Mouse (Mus musculus) ES-E14 (cell line): Measurements from ENCODE around the gene 1700025G04Rik. TPM values are rescaled to one million over a fixed set of nuclear protein-coding genes. Genes with fewer than 3 reads are reported as not detected.

Source experiments
- DNase-seq: peaks from one replicate; pipeline ENCODE4 v3.0.0-alpha.2; 2013; ENCODE audit warnings: low read depth, low spot score
- H3K27ac ChIP-seq: 2 replicates; pipeline ENCODE4 v1.5.1; 2012; ENCODE audit warnings: low read depth, mild to moderate bottlenecking, low read length, moderate library complexity, mixed read lengths; ENCODE audit not compliant: poor library complexity, insufficient read depth, severe bottlenecking
- H3K36me3 ChIP-seq: 2 replicates; pipeline ENCODE4 v1.6.1; 2012; ENCODE audit warnings: mild to moderate bottlenecking, low read length, moderate library complexity, mixed read lengths; ENCODE audit not compliant: control insufficient read depth, poor library complexity, insufficient read depth, severe bottlenecking
- H3K4me1 ChIP-seq, 2 experiments: fragments of 150-350 bp in 1 of 2; sonication (generic) in 1 of 2; 2 replicates each; pipeline ENCODE4 v1.6.1; 2012; ENCODE audit warnings: low read length in 2 of 2, mild to moderate bottlenecking in 1 of 2, mixed read lengths in 1 of 2; ENCODE audit not compliant: control insufficient read depth in 2 of 2, insufficient read depth in 2 of 2, poor library complexity in 1 of 2
- H3K4me3 ChIP-seq, 2 experiments: fragments of 150-350 bp in 1 of 2; sonication (generic) in 1 of 2; 2 replicates each; pipeline ENCODE4 v1.5.1; 2012; ENCODE audit warnings: low read length in 2 of 2, low read depth in 1 of 2, mild to moderate bottlenecking in 1 of 2, mixed read lengths in 1 of 2; ENCODE audit not compliant: insufficient read depth in 1 of 2, poor library complexity in 1 of 2, severe bottlenecking in 1 of 2
- H3K9ac ChIP-seq: 2 replicates; pipeline ENCODE4 v1.6.1; 2012; ENCODE audit warnings: low read depth, mild to moderate bottlenecking, low read length, mixed read lengths; ENCODE audit not compliant: poor library complexity, insufficient read depth, severe bottlenecking
- H3K9me3 ChIP-seq: fragments of 150-350 bp; sonication (generic); 2 replicates; pipeline ENCODE4 v1.6.1; 2012; ENCODE audit warnings: low read depth, mild to moderate bottlenecking, low read length; ENCODE audit not compliant: control insufficient read depth, insufficient read depth
- CHD2 ChIP-seq: IDR thresholded peaks from 2 replicates; pipeline ENCODE4 v1.6.1; 2014; ENCODE audit warnings: mild to moderate bottlenecking, low read depth, low read length, inconsistent platforms
- HCFC1 ChIP-seq: IDR thresholded peaks from 2 replicates; pipeline ENCODE4 v1.6.1; 2012; ENCODE audit warnings: low read length, inconsistent platforms, borderline replicate concordance; ENCODE audit not compliant: insufficient read depth
- MAFK ChIP-seq: IDR thresholded peaks from 2 replicates; pipeline ENCODE4 v1.6.1; 2014; ENCODE audit warnings: mild to moderate bottlenecking, low read depth, low read length, inconsistent platforms; ENCODE audit not compliant: insufficient read depth
- ZC3H11A ChIP-seq: IDR thresholded peaks from 2 replicates; pipeline ENCODE4 v1.6.1; 2012; ENCODE audit warnings: low read depth, mild to moderate bottlenecking, inconsistent platforms, low read length, borderline replicate concordance
- ZNF384 ChIP-seq: IDR thresholded peaks from 2 replicates; pipeline ENCODE4 v1.6.1; 2012; ENCODE audit warnings: low read depth, low read length, inconsistent platforms
- in situ Hi-C, 2 experiments: fragments of 600-800 bp; cut with MboI; formaldehyde crosslinking; loops; one replicate each; pipeline ENCODE4 v1.15.1; 2025; ENCODE audit warnings: low sequenced_read_pairs in 2 of 2, inconsistent platforms in 1 of 2; ENCODE audit not compliant: unreplicated experiment in 2 of 2
- total RNA-seq: library from RNA; depleted of rRNA; stranded (reverse); fragments of 300-350 nt; gene quantifications from 2 replicates; pipeline ENCODE4 v1.2.3, GENCODE M21; 2012

Gene 1700025G04Rik
- total RNA-seq, 1 experiment, result 2.1 TPM

DNA sequence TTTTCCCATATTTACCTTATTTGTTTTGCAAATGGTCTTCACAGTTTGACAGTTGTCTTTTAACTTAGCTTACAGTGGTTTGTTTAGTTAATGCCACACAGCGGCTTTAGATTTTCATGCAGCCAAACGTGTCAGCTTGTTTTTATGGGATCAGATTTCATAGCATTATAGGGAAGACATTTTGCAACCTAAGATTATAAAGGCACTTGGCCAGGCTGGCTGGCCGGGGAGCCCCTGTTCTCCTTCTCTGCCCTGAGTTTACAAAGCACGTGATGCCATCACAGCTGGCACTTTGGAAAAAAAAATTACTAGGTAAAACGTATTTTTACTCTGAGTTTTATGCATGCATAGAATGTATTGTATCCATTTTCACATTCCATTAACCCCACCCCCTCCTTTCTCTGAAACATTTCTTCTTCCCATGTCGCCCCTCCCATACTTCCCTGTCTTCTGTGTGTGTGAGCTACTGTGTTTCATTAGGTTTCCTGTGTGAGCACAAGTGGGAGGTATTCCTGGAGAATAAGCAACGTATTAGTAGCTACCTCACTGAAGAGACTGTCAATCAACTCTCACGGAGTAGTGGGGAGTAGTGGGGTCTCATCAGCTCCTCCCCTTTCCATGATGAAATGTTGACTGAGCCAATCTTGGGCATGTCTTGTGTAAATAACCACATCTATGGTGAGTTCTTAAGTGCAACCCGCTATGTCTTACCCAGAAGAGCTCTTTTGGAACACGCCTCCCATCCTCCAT, 93.8 kb downstream of the 1700025G04Rik start:
- H3K36me3 ChIP-seq, result no peaks in the 10 kb centered on the region
- H3K27ac ChIP-seq, result no peak overlapping the region
- in situ Hi-C loops, result no loop called here
- no peak overlapping the region for H3K9ac ChIP-seq
- DNase-seq, result no peak
- no peaks in the 10 kb centered on the region for H3K9me3 ChIP-seq
- peaks cover 0 to 2% of the 10 kb centered on the region in 2 experiments; a peak in 1 of 4 replicates for H3K4me1 ChIP-seq
- no peak overlapping the region for H3K4me3 ChIP-seq
- TF ChIP-seq ZNF384, result no peak

- H3K4me1 ChIP-seq, result peaks cover 0 to 2% of the 10 kb centered on the region in 2 experiments; a peak in 1 of 4 replicates
- H3K9ac ChIP-seq, result no peak overlapping the region
- in situ Hi-C loops, result no loop called here
- no peak overlapping the region for H3K27ac ChIP-seq
- TF ChIP-seq MAFK (no peak), HCFC1 (no peak), ZC3H11A (no peak), ZNF384 (no peak), CHD2 (no peak)
- no peak overlapping the region for H3K4me3 ChIP-seq
- no peaks in the 10 kb centered on the region for H3K36me3 ChIP-seq
- H3K9me3 ChIP-seq, result no peaks in the 10 kb centered on the region
- DNase-seq, result no peak
Measured at GRCm38 (mm10) chr1:151994271-151994670, 95.7 kb downstream of the 1700025G04Rik start.

DNA sequence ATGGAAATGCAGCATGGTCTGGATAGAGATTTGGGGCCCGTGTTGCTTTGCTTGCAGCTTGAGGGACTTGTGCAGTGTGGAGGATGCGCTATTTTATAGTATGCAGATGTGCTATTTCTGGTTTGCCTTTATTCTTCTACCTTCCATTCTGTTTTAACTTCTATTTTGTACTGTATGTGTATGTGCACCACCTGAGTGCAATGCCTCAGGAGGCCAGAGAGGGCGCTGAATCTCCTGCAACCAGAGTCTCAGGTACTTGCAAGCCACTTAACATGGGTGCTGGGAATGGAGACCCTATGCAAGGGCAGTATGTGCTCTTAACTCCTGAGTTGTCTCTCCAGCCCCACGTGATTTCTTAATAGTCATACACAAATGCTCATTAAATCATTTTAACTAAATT, 98.4 kb downstream of the 1700025G04Rik start:
- TF ChIP-seq ZNF384 (no peak), MAFK (no peak), HCFC1 (no peak), CHD2 (no peak), ZC3H11A (no peak)
- no peak for DNase-seq
- H3K36me3 ChIP-seq, result no peaks in the 10 kb centered on the region
- H3K4me1 ChIP-seq, result no peaks in the 10 kb centered on the region
- no peaks in the 10 kb centered on the region for H3K9me3 ChIP-seq
- H3K4me3 ChIP-seq, result no peak overlapping the region
- in situ Hi-C loops, result no loop called here
- no peak overlapping the region for H3K27ac ChIP-seq
- H3K9ac ChIP-seq, result no peak overlapping the region

- Histone ChIP-seq H3K4me3 (no peak overlapping the region), H3K9me3 (no peaks in the 10 kb centered on the region), H3K27ac (no peak overlapping the region), H3K4me1 (no peaks in the 10 kb centered on the region), H3K9ac (no peak overlapping the region), H3K36me3 (no peaks in the 10 kb centered on the region)
- DNase-seq, result no peak
- in situ Hi-C loops, result no loop called here
- TF ChIP-seq ZC3H11A, result no peak
- TF ChIP-seq CHD2, result no peak
- TF ChIP-seq HCFC1, result no peak
- TF ChIP-seq ZNF384, result no peak
- TF ChIP-seq MAFK, result no peak
Measured at GRCm38 (mm10) chr1:151990615-151991014, 99.3 kb downstream of the 1700025G04Rik start.

GRCm38 (mm10) chr1:151988713-151989112, 101.2 kb downstream of the 1700025G04Rik start:
- Histone ChIP-seq H3K36me3 (no peaks in the 10 kb centered on the region), H3K4me3 (no peak overlapping the region), H3K9me3 (no peaks in the 10 kb centered on the region), H3K4me1 (no peaks in the 10 kb centered on the region), H3K27ac (no peak overlapping the region), H3K9ac (no peak overlapping the region)
- no peak for DNase-seq
- TF ChIP-seq CHD2, result no peak
- TF ChIP-seq ZC3H11A, result no peak
- no peak for TF ChIP-seq MAFK
- TF ChIP-seq ZNF384, result no peak
- no peak for TF ChIP-seq HCFC1
- in situ Hi-C loops, result no loop called here
